Mouse (Mus musculus) lung, embryonic 14.5 days (tissue): ENCODE results near the gene Btnl4. TPM values are rescaled to one million over a fixed set of nuclear protein-coding genes. Genes with fewer than 3 reads are reported as not detected.

Experiments used
- ATAC-seq: fragments of 200-750 bp; cut with Nextera tagmentation; 2 replicates; pipeline ENCODE4 v1.8.0; 2017; ENCODE audit warnings: mild to moderate bottlenecking, moderate TSS enrichment, moderate library complexity; ENCODE audit not compliant: insufficient read depth
- DNase-seq: peaks from one replicate; pipeline ENCODE4 v3.0.0-alpha.2; 2015
- H3K27ac ChIP-seq: fragments of 300-500 bp; sonication (generic); 2 replicates; pipeline ENCODE4 v1.5.1; 2014; ENCODE audit warnings: low read depth, mild to moderate bottlenecking, moderate library complexity
- H3K27me3 ChIP-seq: fragments of 300-500 bp; sonication (generic); 2 replicates; pipeline ENCODE4 v1.6.1; 2014; ENCODE audit warnings: low read length, control low read depth; ENCODE audit not compliant: insufficient read depth
- H3K36me3 ChIP-seq: fragments of 300-500 bp; sonication (generic); 2 replicates; pipeline ENCODE4 v1.6.1; 2014; ENCODE audit warnings: control low read depth; ENCODE audit not compliant: insufficient read depth
- H3K4me1 ChIP-seq: fragments of 300-500 bp; sonication (generic); 2 replicates; pipeline ENCODE4 v1.6.1; 2014; ENCODE audit warnings: antibody characterized with exemption, control low read depth; ENCODE audit not compliant: insufficient read depth
- H3K4me2 ChIP-seq: fragments of 300-500 bp; sonication (generic); 2 replicates; pipeline ENCODE4 v1.6.1; 2014; ENCODE audit warnings: mild to moderate bottlenecking
- H3K4me3 ChIP-seq: fragments of 300-500 bp; sonication (generic); 2 replicates; pipeline ENCODE4 v1.5.1; 2014; ENCODE audit warnings: low read depth, low read length
- H3K9ac ChIP-seq: fragments of 300-500 bp; sonication (generic); 2 replicates; pipeline ENCODE4 v1.6.1; 2014
- H3K9me3 ChIP-seq: fragments of 300-500 bp; sonication (generic); 2 replicates; pipeline ENCODE4 v1.6.1; 2016; ENCODE audit warnings: low read depth, low read length, control low read depth
- CTCF ChIP-seq: IDR thresholded peaks from 2 replicates; pipeline ENCODE4 v1.5.1; 2016; ENCODE audit warnings: antibody characterized with exemption, low read depth
- WGBS: fragments of 180-500 bp; shearing (Covaris S2); extraction: QIAGEN DNeasy Blood & Tissue Kit; methylation state at CpG from one replicate; pipeline ENCODE4 v1.1.7; 2014; 5-methylcytosine and 5-hydroxymethylcytosine counted together
- polyA plus RNA-seq: library from polyadenylated mRNA; unstranded; fragments of >200 nt; fragmentation: Nextera tagmentation; extraction: Ambion mirVana; gene quantifications from 2 replicates; pipeline ENCODE4 v1.2.1, GENCODE M21; 2014

Gene Btnl4
- polyA plus RNA-seq, 1 experiment from 2014 or later = not detected

DNA sequence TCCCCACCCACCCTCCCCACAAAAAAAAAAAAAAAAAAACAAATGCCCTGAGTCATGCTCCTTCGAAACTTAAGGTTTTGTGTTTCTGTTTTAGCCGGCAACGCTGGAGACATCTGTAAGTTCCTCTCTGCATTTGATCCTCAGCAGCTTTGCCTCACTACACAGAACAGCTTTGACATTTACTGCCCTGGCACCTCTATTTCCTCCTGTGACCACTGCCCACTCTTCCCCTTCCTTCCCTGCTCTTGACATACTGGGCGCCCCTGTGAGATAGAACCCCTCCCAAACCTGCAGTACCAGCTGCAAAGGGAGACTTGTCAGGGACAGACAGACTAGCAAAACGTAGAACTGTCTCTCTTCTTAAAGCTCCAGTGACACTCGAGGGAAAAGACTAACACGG lies 39.5 kb downstream of the Btnl4 start:
- 58% methylated on average over 7 of the region's 7 CpGs for WGBS
- H3K4me3 ChIP-seq = no peak overlapping the region
- no peak for TF ChIP-seq CTCF
- ATAC-seq (no peak), DNase-seq (no peak)
- H3K27ac ChIP-seq = no peak overlapping the region
- H3K9me3 ChIP-seq = no peaks in the 10 kb centered on the region
- no peaks in the 10 kb centered on the region for H3K4me1 ChIP-seq
- no peaks in the 10 kb centered on the region for H3K36me3 ChIP-seq
- no peak overlapping the region for H3K4me2 ChIP-seq
- H3K9ac ChIP-seq = no peak overlapping the region
- no peaks in the 10 kb centered on the region for H3K27me3 ChIP-seq

DNA sequence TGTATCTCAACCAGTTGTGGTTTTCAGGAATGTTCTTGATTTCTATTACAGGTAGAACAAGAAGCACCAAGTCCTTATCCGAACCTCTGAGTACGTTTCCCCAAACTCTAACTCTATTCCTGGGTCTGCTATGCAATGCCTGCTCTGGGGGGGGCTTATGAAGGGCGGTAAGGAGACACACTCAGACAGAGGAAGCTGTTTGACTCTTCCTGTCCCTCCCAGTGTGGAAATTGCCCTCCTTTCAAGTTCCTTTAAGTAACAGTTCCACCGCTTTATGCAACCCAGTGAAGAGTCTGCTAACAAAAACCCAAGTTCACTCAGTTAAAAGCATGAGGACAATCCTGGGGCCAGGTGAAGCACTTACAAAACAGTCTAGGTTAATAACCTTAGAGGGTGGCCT lies 40.0 kb downstream of the Btnl4 start:
- no peak for ATAC-seq
- DNase-seq = no peak
- Histone ChIP-seq H3K9me3 (no peaks in the 10 kb centered on the region), H3K4me3 (no peak overlapping the region), H3K27me3 (no peaks in the 10 kb centered on the region), H3K4me1 (no peaks in the 10 kb centered on the region), H3K36me3 (no peaks in the 10 kb centered on the region), H3K4me2 (no peak overlapping the region), H3K9ac (no peak overlapping the region), H3K27ac (no peak overlapping the region)
- WGBS = 52% methylated on average over 4 of the region's 4 CpGs
- no peak for TF ChIP-seq CTCF

DNA sequence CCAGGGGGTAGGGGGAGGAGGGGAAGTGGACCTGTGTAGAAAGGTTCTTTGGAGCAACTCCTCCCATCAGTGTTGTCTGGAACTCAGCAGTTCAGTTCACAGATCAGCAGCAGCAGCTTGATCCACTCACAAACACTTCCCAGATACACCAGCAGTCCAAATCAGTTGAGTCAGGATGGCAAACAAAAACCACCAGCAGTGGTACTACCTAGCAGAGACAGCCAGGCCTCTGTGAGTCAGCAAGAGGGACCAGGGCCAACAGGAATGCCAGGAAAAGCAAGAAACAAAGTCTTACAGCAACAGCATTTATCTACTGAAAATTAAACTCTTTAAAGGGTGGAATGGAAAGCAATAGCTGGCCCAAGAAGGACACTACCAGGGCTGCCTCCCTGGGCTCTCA lies 49.5 kb downstream of the Btnl4 start:
- Histone ChIP-seq H3K4me2 (no peak overlapping the region), H3K36me3 (no peaks in the 10 kb centered on the region), H3K9ac (no peak overlapping the region), H3K4me1 (no peaks in the 10 kb centered on the region), H3K4me3 (no peak overlapping the region), H3K27me3 (no peaks in the 10 kb centered on the region), H3K9me3 (no peaks in the 10 kb centered on the region), H3K27ac (no peak overlapping the region)
- no peak for TF ChIP-seq CTCF
- no peak for DNase-seq
- ATAC-seq = no peak

DNA sequence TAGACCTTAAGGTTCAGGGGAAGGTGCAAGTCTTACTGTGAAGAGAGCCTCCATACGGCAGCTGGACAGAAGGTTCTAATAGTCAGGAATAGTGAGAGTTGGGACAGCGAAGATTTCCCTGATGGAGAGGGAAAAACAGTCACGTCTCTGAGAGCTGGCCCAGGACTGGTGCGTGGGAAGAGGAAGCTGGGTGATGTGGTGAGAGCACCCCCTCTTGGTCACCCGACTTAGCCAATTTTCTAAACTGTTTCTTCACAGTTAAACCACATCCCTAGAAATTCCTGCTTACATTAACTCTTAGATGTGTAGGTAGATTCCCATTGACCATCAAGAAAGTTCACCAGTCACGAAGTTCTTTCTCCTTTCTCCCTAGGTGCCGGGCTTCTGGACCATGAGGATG lies 57.1 kb downstream of the Btnl4 start:
- Histone ChIP-seq H3K36me3 (no peaks in the 10 kb centered on the region), H3K27me3 (no peaks in the 10 kb centered on the region), H3K4me2 (no peak overlapping the region), H3K9ac (no peak overlapping the region), H3K27ac (no peak overlapping the region), H3K4me1 (no peaks in the 10 kb centered on the region), H3K4me3 (no peak overlapping the region), H3K9me3 (no peaks in the 10 kb centered on the region)
- ATAC-seq (no peak), DNase-seq (no peak)
- 57% methylated on average over 7 of the region's 7 CpGs for WGBS
- no peak for TF ChIP-seq CTCF

Other genes starting within 250 kb of the Btnl4 start
- gene H2-Ob, start 238.4 kb downstream of the Btnl4 start, polyA plus RNA-seq = not detected in 2 replicates
- gene H2-Ab1, start 219.6 kb downstream of the Btnl4 start, polyA plus RNA-seq = 2.6 and 2.8 TPM in 2 replicates
- gene H2-Aa, start 189.5 kb downstream of the Btnl4 start, polyA plus RNA-seq = 2.0 TPM in 2 replicates
- 2.2 and 2.3 TPM in 2 replicates for gene H2-Eb1, start 171.5 kb downstream of the Btnl4 start, polyA plus RNA-seq
- gene H2-Eb2, start 151.7 kb downstream of the Btnl4 start, polyA plus RNA-seq = not detected in 2 replicates
- 0.07 and 0.20 TPM in 2 replicates for gene Btnl2, start 122.5 kb downstream of the Btnl4 start, polyA plus RNA-seq
- not detected in 2 replicates for gene Btnl1, start 100.2 kb downstream of the Btnl4 start, polyA plus RNA-seq
- 0.54 TPM in 1 of 2 replicates, not detected in the other for gene BC051142, start 78.5 kb downstream of the Btnl4 start, polyA plus RNA-seq
- not detected in 2 replicates for gene Btnl6, start 40.0 kb upstream of the Btnl4 start, polyA plus RNA-seq
- 8.5 and 9.0 TPM in 2 replicates for gene Notch4, start 87.0 kb upstream of the Btnl4 start, polyA plus RNA-seq
- gene Gpsm3, start 112.5 kb upstream of the Btnl4 start, polyA plus RNA-seq = 13.6 and 14.5 TPM in 2 replicates
- gene Pbx2, start 113.9 kb upstream of the Btnl4 start, polyA plus RNA-seq = 10.1 and 10.4 TPM in 2 replicates
- gene Ager, start 120.5 kb upstream of the Btnl4 start, polyA plus RNA-seq = 64.7 and 74.6 TPM in 2 replicates
- gene Rnf5, start 126.4 kb upstream of the Btnl4 start, polyA plus RNA-seq = 78.7 and 84.9 TPM in 2 replicates
- 52.5 and 54.1 TPM in 2 replicates for gene Agpat1, start 126.9 kb upstream of the Btnl4 start, polyA plus RNA-seq
- gene Egfl8, start 138.7 kb upstream of the Btnl4 start, polyA plus RNA-seq = 1.5 and 2.1 TPM in 2 replicates
- 24.5 and 25.6 TPM in 2 replicates for gene Ppt2, start 151.2 kb upstream of the Btnl4 start, polyA plus RNA-seq
- 0.14 TPM in 1 of 2 replicates, not detected in the other for gene Prrt1, start 152.2 kb upstream of the Btnl4 start, polyA plus RNA-seq
- 9.7 and 11.1 TPM in 2 replicates for gene Fkbpl, start 167.4 kb upstream of the Btnl4 start, polyA plus RNA-seq
- 66.5 and 74.8 TPM in 2 replicates for gene Atf6b, start 169.8 kb upstream of the Btnl4 start, polyA plus RNA-seq
- 0.38 and 0.45 TPM in 2 replicates for gene Tnxb, start 193.2 kb upstream of the Btnl4 start, polyA plus RNA-seq